Mouse (Mus musculus): Measurements from ENCODE around the gene Agbl4.

- TF ChIP-seq CTCF (IDR thresholded peaks at IDR 0.05; ENCODE audit: control insufficient read depth, insufficient read depth, insufficient replicate concordance, low read depth, low read length), result no peak
- TF ChIP-seq POLR2A (IDR thresholded peaks at IDR 0.05; ENCODE audit: control insufficient read depth, low read depth, low read length), result no peak
These were observed 30.2 kb downstream of the Agbl4 start for GRCm38 (mm10) chr4:110427653-110428052.

Data from testis, adult 2 months (tissue).